Mouse (Mus musculus) cerebellum, postnatal 25 days (tissue): ENCODE data around the gene Smpdl3a.
A peak's percentile ranks its signal among the peaks of the same experiment; 100 is the strongest.

Experiments
- DNase-seq, 2 experiments: peaks; one replicate each; pipeline ENCODE4 v3.0.0; 2021; ENCODE audit warnings: mixed read lengths in 2 of 2

The Smpdl3a gene

DNA sequence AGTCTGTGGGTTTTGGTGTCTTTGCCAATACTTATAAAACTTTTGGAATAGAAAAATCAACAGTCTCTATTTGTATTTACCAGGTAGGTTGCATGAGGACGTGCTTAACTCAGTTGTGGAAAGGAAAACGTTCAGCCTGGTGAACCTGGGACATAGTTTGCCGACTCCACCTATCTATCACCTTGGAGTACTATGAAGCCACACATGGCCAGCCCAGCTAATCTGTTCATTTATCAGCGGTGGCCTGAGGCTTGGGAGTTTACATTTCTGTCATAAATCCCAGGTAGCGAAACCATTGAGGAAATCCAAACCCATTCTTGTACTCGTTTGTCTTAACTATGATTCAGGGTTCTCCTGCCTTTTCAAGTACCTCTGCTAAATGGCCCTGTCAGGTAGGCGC lies at the start of gene Smpdl3a:
Smpdl3a (plus strand) TSS at position 318 of the 400 bp plus-strand sequence.
- DNase-seq = no peak

DNA sequence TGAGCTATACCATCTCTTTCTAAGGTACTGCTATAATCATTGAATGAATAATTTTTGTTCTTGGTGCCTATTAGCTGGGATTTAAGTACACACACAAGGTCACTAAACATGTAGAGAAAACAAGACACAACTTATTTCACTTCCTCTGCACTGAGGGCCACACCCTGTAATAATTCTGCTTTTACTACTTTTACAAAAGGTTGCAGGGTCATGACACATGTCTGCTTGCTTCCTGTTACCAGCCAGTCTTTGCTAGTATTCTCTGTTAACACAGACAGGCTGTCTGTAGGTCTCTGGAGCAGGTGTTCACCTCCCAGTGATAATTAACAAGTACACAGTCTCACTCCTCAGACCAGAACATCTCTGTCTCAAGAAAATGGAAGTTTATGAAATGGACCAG lies 48.7 kb upstream of the Smpdl3a start:
- no peak for DNase-seq

DNA sequence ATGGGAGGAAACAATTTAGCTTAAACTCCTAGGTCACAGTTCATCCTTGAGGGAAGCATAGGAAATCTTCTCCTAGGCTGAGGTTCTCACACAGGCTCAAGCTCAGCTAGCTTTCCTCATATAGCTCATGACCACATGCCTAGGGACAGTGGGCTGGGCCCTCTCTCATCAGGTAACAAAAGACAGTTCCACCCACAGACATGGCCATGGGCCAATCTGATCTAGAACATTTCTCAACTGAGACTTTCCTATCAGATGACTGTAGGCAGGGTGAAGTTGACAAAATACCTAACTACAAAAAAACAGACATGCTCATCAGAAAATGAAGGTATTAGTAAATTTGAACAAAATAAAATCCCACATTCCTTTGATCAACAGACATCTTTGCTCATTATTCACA lies 47.0 kb upstream of the Smpdl3a start:
- no peak for DNase-seq

DNA sequence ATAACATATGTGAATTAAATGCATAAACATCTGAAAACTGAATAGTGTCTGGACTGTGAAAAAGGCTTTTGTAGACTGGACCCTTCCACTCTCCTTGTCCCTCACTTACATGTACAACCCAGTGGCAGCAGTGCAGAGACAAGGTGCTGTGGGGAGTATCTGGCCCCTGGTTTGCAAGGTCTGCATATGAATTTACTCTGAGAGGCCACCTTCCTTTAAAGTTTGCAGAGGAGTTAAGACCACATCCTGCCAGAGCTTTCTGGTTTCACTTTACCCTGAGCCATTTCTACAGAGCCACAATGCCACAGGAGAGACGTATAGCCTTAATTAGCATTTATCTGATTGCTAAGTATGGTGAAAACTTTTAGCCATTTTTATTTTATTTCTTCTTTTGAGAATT lies 40.8 kb upstream of the Smpdl3a start:
- DNase-seq = no peak

DNA sequence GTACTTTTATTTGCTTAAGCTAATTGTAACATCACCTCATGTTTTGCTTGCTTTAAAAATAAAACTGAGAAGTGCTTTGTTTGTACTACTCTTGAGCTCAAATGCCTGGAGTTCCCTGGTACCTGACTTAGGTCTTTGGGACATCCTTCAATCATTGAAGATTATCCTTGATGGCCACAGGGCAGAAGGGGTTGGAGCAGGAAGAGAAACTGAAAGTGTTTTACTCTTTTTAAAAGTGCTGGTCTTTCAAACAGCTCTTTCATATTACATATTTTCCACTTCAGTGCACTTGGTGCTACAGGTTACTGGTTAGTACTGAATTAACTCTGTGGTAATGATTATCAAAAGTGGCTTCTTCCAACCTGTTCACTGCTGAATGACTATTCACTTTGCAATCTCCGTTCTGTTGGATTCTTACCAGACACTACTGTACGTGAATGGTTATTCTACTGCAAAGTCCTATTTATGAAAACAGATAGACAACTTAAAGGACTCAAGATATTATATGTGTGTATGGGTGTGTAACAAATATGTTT lies 38.9 kb upstream of the Smpdl3a start:
- no peak for DNase-seq

DNA sequence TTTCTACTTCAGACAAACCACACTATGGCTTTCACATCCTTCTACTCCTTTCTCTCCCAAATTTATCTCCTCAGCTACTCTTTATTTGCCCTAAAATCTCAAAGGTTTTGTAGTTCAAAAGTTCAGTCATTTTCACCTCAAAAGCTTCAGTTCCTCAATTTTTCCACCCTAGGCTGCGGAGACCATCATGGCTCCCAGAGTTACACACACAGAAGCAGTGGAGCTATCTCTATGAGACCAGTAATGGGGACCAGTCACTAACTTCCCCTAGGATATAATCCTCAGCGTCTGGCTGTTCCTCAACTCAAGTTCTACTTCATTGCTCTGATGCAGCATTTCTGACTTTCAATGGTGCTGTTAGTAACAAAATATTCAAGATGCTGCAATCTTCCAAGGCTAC lies 35.1 kb upstream of the Smpdl3a start:
- no peak for DNase-seq

DNA sequence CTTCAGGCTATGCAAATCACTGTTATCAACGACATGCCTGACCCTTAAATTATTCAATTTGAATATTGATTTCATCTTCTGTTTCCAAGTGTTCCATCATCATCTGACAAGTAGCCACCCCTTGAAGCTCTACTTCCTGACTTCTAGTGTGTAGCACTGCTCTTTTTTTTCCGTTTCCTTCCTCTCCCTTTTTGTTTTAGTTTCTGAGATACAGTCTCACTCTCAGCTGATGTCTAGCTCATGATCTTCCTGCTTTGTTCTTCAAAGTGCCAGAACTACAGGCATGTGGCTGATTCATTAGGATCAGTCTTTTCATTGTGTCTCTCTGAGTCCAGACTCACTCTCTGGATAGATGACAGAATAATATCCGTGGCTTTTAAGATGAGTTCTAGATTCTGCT lies 33.4 kb upstream of the Smpdl3a start:
- DNase-seq = no peak

DNA sequence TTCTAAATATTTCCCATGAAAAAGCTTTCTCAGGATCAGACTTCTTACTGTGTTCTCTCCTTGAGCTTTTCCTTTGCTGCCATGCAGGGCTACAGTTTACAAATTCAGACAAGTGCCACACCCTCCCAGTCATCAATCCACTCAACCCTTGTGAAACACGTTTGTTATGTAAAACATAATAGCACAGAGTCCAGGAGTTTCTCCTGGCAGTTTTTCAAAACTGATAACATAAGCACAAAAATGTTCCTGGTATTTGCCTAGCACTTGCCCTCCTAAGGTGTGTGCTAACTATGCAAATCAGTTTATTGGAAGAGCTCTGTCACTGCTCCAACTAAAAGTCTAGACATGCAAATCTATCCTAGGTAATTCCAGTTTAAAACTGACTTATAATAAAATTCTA lies 31.1 kb upstream of the Smpdl3a start:
- no peak for DNase-seq

DNA sequence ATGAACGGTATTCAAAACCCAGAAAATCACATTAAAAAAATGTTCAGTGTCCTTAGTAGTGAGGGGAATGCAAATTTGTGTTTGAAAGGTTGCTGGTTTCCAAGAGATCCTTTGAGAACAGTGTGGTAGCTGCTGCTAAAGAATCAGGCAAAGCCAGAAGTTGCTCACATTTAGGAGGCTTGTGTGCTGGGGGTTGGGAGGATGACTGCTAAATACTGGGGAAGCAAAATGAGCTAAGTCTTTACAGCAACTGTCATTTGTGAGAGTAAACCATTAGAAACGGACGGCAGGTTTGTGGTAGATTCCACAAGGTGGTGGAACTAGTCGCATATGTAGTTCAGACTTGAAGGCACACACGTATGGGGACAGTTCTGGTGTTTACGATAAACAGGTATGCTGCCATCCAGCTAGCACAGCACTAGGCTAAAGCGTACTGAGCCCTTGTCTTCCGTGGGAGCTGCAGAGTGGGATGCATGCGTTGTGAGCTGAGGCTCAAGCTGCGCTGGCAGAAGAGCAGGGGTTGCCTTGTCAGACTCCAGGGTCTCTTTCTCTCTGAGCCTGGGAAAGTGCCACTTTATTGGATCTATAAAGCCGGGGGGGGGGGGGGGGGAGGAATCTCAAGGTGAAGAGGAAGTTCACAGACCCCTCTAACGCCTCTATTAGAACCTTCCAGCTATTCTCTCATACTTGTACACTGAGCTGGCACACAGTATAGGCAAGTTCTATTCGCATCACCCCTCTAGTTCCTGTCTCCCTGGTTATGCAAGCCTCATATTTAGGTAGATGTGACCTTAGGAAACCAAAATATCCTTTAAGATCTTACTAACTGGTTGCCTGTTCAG lies 10.6 kb upstream of the Smpdl3a start:
- peak in 1 of 2 experiments; percentile 8 for DNase-seq

DNA sequence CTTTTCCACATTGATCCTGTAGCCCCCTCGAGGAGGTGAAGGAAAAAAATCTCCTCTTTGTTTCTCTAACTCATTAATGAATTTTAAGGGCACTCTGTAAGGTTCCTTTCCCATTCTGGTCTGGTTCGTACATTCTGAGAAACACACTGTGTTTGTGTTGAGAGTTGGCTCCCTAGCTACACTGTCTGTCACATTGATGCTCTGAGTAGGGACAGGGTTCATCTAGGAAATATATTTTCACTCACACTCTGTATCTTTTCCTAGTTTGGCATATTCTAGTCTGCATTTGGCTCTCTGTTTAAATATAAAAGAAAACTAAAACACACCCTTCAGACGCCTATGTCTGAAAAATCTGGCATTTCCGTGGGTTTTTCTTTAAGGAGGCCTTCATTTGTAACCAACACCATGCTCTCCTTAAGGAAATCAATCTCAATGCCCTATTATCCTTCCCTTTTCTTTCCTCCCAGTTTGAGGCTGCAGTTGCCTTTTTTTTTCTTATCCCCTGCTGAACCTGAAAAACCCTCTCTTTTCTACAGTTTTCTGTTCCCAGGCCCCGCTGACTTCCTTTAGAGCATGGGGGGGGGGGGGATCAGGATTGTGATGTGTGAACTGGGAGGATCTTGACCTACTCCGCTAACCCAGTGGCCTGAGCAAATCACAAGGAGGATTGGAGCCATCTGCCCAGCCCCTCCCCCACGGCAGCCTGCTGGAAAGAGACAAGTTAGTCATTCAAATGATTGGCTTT lies 9.8 kb upstream of the Smpdl3a start:
- DNase-seq = peak; percentile 77 to 90

DNA sequence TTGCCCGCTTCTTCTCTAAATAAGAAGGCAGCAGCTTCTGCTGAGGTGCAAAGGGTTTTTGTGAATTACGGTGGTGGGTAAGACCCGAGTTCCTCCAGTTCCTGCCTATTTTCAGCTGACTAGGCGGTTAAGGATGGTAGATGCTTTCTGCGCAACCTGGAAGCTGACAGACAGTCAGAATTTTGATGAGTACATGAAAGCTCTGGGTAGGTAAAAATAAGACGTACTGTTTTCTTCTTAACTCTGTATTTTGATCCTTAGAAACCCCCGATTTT lies 9.3 kb upstream of the Smpdl3a start, which contains the start of gene Fabp7:
Fabp7 (plus strand) TSS at position 6 of the 275 bp plus-strand sequence.
- no peak for DNase-seq

DNA sequence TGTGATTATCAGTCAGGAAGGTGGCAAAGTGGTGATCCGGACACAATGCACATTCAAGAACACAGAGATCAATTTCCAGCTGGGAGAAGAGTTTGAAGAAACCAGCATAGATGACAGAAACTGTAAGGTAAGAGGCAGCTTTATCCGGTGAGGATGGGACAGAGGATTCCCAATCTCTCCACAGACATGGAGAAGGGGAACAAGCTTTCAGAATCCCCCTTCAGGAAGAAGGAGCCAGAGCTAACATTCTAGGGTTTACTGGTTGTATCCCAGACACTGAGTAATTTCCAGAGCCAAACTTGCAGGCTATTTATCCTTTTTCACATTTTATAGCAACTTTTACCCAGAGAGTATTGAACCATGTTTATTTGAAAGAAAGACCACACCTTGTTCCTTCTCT lies 8.6 kb upstream of the Smpdl3a start:
- DNase-seq = no peak

DNA sequence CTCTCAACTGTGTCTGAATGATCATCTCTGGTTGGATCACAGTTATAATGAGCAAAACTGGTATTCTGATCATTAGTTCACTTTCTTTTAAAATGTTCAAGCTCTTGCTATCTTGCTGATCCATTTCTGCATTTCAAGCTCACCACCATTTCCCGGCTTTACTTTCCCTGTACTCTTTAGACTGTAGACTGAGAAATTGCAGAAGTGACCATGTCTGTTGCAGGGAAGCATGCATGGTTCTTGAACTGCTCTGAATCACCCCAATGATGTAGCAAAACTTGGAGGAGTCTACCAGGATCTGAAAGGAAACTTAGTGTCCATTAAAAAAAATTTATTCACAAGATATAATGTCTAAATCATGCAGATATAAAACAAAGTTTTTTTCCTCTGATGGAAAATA lies 1.2 kb upstream of the Smpdl3a start:
- DNase-seq = no peak

DNA sequence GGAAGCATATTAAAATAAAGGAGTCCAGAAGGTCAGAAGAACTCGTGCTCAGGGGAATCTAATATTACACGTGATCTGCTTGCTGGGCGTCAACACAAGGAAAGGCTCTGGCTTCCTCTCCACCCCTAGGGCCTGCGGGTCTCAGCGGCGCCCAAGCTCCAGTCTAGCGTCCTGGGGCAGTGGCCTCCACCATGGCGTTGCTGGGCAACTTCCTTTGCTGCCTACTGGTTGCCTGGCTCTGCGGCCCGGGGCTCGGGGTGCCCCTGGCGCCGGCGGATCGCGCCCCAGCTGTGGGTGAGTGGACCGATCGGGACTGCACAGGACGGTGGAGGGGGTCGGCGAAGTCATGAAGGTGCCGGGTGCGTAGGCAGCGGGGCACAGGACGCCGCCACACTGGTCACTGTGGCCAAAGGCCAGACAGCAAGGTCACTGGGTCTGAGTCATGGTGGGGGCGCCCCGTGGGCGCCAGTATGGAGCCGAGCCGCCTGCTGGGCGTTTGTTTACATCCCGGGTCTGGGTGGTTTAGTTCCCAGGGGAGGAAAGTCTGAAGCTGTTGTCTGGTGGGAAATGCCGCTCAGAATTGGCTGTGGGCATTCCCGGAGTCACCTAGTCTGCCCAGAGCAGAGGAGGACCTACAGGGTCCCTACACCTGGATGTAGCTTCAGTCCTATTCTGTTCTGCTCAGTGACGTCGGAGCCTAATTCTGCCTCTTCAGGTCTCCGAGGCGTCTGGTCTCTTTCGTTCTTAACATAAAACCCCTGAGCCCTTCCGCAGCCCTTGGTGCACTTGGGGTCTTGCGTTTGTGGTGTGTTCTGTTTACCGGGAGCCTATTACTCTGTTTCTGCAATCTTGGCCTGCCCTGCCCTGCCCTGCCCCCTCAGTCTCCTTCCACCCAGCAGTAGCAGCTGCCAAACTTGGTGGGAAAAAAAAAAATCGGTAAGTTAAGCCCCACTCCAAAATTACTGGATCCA lies 641 bp downstream of the Smpdl3a start:
- DNase-seq = peak; percentile 42 to 43

DNA sequence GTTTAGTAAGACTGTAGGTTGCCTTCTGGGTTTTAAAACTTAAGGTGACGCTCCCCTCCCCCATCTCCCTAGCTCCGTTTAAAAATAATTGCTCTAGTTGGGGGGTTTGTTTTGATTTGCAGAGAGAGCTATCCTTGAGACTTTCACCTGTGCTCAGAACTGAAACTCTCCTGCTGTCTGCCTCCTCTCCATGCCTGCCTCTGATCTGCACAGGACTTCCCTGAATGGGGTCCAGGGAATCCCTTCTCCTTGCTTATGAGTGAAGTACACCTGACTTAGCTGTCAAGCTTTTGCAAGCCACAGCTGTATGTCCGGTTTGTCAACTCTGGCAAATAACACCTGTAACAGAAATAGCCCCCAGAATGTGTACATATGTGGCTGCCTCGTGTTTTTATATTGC lies 1.4 kb downstream of the Smpdl3a start:
- DNase-seq = peak in 1 of 2 experiments; percentile 7

DNA sequence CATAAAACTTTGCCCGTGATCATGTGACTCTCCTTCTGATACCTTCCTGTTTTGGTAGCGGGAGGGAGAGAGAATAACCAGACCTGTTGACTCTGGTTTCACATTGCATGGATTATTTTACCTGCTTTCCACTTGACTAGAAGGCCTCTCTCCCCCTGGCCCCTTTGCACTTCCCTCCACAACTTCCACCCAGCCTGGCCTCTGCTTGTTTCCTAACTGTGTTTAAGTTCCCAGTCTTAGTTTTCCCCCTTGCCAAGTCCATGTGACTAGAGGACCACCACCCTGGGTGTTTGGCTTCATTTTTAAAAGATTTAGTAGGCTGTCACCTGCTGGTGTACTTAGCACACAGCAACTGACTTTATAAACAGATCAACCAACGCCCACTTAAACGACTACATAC lies 1.9 kb downstream of the Smpdl3a start:
- no peak for DNase-seq

DNA sequence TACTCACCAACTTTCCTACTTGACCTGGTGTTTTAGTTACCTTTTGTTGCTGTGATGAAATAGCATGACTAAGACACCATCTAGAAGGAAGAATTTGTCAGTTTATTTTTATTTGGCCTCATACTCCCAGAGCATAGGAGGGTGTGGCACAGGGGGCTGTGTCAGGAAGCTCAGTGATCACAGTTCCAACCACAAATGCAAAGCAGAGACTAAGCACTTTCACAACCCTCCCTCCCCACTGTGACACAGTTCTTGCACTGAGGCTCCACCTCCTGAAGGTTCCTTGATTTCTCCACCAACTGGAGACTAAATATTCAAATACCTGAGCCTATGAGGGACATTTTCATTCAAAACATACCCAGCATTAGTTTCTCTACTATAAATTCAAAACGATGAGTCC lies 5.4 kb downstream of the Smpdl3a start:
- no peak for DNase-seq

DNA sequence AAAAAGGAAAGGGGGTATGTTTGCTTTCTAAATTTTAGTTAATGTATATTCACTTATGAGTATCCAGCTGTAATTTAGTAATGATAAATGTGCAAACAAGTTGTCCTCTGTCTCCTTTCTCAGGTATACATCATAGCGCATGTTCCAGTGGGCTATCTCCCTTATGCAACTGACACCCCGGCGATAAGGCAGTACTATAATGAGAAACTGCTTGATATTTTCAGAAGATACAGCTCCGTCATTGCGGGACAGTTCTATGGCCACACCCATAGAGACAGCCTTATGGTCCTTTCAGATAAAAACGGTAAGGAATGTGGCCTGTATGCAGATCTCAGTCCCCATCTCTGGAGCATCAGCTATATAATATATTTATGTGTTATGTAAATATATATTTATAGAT lies 13.6 kb downstream of the Smpdl3a start:
- no peak for DNase-seq

DNA sequence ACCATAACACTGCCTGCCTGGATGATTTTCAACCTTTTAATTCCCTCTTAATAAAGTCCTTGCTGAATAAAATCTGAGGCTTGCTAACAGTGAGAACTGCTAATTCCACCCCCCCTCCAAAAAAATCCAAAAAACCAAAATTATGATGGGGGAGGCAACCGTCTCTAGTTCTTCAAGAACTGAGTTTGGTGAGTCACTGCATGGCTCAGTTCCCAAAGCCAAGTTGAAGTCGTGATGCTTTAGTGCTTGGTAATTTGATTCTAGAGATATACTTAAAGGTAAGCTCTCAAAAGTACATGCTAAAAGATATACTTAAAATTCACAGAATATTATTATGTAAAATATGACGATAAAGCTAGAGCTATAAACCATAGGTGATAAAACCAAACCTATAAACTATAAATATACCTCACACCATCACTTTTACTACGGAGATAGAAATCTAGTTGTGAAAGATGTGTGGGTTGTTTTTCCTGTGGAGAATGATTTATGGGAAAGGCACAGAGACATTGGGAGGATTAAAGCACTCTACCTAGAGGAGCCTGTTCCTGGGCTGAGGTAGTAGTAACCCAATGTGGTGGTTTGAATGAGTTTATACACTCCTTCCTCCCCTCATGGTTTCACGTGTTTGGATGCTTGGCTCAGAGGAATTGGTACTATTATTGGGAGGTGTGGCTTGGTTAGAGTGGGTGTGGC lies 18.2 kb downstream of the Smpdl3a start:
- DNase-seq = no peak

DNA sequence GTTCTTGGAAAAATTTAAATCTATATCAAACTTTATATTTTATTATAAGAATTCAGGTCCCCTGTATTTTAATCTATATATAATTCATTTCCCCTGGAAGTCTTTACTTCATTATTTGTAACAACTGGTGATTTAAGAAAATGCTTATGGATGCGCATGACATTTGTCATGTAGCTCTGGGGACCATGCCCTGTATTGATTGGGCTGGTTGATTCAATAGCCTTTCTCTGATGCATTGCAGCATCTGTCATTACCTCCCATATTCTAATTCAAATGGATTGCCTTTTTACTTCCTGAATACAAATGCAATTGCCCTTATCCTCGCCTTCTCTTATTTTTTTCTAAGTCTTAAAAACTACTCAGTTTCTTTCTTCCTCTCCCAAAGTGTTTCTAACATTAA lies 20.2 kb downstream of the Smpdl3a start:
- no peak for DNase-seq

DNA sequence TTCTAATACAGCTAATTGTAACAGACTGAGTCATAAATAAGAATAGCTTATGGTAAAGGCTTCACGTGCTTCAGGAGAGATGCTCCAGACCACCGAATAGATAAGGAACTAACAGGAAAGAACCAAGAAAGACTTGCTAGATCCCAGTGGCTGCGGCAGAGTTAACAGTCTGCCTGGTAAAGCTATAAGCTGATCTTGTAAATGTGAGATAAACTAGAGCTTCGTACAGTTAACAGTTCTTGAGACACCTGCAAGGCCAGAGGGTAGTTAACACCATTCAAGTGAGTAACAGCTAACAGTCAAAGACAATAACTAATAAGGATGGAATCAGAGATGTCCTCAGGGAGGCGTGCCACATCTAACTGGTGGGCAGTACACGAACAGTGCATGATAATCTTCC lies 21.7 kb downstream of the Smpdl3a start:
- no peak for DNase-seq

DNA sequence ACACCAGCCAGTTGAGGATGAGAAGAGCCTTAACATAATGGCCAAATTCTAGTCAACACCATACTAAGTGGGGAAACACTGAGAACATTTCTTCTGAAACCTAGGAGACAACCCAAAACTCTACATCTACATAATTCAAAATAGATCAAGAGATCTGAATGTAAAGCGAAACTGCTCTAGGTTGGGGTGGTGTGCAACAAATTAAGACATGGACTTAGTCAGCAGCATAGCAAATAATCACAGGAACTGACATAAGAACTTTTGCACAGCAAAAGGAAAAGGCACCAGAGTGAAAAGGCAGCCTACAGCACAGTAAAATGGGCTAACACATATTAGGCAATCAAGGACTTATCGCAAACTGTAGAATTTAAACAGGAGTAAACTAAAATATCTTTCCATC lies 25.1 kb downstream of the Smpdl3a start:
- DNase-seq = no peak
